Mouse (Mus musculus): ENCODE measurements around the gene Edc4.

DNA sequence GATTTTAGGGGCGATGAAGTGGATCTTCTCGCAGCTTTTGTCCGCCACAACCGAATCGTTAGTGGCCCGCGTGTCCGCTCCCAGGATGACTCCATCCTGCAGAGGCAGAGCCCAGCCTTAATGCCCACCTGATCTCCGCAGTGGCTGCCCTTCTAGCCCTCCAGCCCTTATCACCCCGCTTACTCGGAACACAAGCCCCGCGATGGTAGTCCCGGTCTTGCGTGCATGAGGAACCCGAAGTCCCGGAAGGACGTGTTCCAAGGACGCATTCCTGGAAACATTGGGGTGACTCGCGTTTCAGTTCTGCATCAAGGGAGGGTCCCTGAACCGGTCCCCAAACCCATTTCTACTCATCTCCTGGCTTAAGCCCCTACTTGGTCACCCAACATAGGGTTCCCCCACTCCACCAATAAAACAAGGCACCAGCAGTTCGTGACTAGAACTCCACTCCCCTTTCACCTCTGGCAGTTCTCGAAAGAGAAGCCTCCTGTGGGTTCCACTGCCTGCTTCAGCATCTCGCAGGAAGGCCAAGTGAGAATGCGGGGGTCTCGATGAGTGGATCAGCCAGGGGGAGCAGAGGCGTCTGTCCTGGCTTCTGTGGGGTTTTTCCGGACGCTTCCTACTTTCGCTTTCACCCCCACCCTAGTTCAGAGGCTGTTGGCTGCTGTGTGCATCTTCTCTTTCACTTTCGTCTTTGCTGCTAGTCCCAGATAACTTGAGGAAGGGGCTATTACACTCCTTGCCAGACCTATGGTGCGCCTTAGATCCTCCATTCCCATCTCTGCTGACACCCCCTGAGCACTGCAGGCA, 57.0 kb downstream of the Edc4 start:
- TF ChIP-seq POLR2A (IDR thresholded peaks at IDR 0.05; ENCODE audit: borderline replicate concordance, insufficient read depth, low read length) (no peak), CTCF (IDR thresholded peaks at IDR 0.05; ENCODE audit: borderline replicate concordance, insufficient read depth, low read depth, low read length) (no peak)
